Mouse (Mus musculus) lung, adult 2 months (tissue): ENCODE results near the gene Arhgap40.

Experiments
- CTCF ChIP-seq: fragments of 200-500 bp; IDR thresholded peaks from 2 replicates; pipeline ENCODE4 v1.5.1; 2011; ENCODE audit warnings: mild to moderate bottlenecking, low read length, control low read depth; ENCODE audit not compliant: insufficient read depth
- POLR2A ChIP-seq: fragments of 200-500 bp; IDR thresholded peaks from 2 replicates; pipeline ENCODE4 v1.6.1; 2011; ENCODE audit warnings: low read depth, mild to moderate bottlenecking, control low read depth, low read length, borderline replicate concordance; ENCODE audit errors: extremely low read depth

GRCm38 (mm10) chr2:158570421-158571081, 58.0 kb downstream of the Arhgap40 start:
- TF ChIP-seq POLR2A (no peak), CTCF (no peak)
